Mouse (Mus musculus): Measurements from ENCODE around the gene Aqp3. TPM values are rescaled to one million over a fixed set of nuclear protein-coding genes. Genes with fewer than 3 reads are reported as not detected.

The Aqp3 gene
- polyA plus RNA-seq (2017; shearing (Covaris generic)): 10 to 100 TPM; 20.3 to 24.3 TPM

DNA sequence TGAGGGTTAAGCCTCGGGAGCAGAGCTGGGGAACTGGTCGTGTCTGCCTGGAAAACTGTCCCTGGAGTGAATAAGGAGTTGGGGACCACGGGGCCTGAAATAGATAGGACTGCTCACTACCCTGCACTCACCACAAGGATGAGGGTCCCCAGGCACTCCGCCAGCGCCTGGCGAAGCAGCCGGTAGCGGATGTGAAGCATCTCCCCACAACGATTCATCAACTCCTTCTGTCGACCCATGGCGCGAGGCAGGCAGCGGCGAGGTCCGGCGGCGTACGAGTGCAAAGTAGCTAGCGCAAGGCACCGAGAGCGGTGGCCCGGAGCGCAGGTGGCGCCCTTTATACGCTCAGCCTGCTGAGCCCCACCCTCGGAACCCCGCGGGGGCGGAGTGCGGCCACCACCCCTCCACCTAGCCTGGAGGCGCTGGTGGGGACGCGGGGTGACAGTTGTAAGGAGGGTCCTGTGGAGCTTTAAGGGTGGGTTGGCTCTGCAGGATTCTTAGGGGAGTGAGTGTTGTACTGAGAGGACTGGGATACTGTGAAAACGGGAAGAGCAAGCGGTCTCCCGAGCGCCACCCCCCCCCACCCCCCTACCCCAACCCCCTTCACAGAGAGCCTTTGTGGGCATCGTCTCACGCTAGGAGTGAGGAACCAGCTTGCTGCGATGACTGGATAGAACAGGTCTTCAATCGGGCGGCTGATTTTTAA lies at the start of gene Aqp3:
Gene Aqp3 (minus strand): TSS at position 313 of the 706 bp plus-strand sequence.

DNA sequence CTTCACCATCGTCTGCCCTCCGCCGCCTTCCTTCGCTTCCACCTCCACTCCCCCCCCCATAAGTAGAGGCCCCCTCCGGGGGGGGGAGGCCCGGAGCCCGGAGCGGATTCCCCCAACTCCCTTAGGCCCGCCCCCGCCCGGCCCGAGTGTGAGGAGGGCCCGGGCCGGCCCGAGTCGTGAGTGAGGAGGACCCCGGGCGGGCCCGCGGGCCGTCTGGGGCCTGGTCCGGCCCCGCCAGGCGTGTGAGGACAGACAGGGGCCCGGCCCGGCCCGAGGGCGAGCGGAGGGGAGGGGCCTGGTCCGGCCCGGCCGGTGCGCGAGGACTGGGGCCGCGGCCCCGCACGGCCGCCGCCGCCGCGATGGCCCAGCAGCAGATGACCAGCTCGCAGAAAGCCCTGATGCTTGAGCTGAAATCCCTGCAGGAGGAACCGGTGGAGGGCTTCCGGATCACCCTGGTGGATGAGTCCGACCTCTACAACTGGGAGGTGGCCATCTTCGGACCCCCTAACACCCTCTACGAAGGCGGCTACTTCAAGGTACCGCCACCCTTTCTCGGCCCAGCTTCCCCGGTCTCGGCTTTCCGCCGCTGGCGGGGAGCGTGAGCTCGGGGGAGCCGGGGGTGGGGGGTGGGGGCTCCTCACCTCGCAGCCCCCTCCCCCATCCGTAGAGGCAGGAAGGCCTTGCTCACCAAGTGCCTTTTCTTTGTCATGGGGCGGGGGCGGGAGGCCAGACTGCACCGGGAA lies 37.9 kb upstream of the Aqp3 start, which contains the start of gene Ube2r2:
Gene Ube2r2 (plus strand): TSS at position 33 of the 743 bp plus-strand sequence.

DNA sequence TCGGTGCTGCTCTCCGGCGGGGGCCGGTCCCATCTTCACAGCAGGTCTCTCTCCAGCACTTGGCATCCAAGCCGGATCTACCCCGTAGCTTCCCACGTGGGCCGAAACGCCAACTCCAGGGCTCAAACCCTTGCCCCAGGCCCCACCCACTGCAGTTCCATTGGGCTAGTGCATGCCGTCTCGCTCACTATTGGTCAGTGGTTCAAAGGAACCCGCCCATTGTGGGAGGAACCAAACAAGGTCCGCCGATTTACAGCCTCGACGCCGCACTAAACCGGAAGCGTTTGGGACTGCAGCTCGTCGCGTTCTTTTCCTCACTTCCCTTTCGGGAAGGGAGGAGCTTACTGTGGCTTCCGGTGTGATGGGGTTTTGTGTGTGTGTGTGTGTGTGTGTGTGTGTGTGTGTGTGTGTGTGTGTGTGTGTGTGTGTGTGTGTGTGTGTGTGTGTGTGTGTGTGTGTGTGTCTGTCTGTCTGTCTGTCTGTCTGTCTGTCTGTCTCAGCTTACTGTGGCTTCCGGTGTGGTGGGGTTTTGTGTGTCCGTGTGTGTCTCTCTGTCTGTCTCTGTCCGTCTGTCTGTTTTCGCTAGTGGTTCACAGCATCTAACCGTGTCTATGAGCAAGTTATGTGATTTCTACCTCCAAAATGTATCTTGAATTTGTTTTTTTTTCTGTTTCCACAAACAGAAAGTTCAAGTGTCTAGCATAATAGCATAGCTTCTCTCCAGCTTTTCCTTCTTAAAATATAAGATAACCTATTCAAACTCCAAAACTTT lies 26.4 kb upstream of the Aqp3 start, which contains the start of gene Nol6:
Gene Nol6 (minus strand): TSS at position 276 of the 772 bp plus-strand sequence.

DNA sequence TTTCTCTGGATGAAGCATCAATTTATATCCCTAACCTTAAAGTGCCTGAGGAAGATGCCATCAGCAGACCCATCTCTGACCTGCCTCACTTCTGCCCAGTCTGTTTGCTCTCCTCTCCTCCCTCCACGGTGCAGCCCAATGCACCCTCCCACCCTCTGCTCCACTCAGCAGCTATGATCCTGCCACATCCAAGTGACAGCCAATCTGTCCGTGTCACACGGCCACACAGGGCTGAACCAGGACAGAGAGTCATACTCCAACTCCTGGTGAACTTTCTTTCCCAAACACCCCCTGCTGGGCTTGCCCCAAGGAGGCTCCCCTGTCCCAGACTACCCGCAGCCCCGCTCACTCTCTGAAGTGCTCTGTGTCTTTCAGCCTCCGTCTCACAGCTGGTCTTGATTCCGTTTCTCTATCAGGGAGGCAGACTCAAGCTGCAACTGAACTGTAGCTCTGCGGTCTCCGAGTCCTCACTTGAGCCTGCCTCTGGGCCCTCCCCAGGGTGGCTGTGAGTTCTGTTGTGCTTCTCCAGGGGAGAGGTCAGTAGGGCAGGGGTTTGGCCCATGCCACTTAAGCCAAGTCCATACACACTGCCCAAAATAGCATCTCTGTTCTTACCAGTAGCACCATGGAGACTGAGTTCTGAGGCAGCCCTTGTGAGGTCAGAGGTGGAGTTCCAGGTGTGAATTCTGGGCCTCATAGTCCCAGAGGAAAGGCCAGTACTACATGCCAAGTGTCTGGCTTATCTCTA lies 50.3 kb downstream of the Aqp3 start, which contains the start of gene Aqp7:
Gene Aqp7 (minus strand): TSS at position 616 of the 748 bp plus-strand sequence.

Other genes with a start within 250 kb of the Aqp3 start
- gene B4galt1, start 244.2 kb downstream of the Aqp3 start, polyA plus RNA-seq (2017; shearing (Covaris generic)): 10 to 100 TPM; 66.2 to 73.3 TPM
- not detected for gene Spink4, start 178.1 kb downstream of the Aqp3 start, polyA plus RNA-seq (2017; shearing (Covaris generic))
- gene Bag1, start 149.9 kb downstream of the Aqp3 start, polyA plus RNA-seq (2017; shearing (Covaris generic)): 100 to 1,000 TPM; 233 to 240 TPM
- 10 to 100 TPM; 79.6 to 96.4 TPM for gene Chmp5, start 149.8 kb downstream of the Aqp3 start, polyA plus RNA-seq (2017; shearing (Covaris generic))
- 100 to 1,000 TPM in 1 of 2 experiments, 10 to 100 TPM in 1; 88.4 to 108 TPM for gene Nfx1, start 127.3 kb downstream of the Aqp3 start, polyA plus RNA-seq (2017; shearing (Covaris generic))
- gene Aqp7, start 50.0 kb downstream of the Aqp3 start, polyA plus RNA-seq (2017; shearing (Covaris generic)): not detected
- 10 to 100 TPM; 25.0 to 34.9 TPM for gene Nol6, start 26.3 kb upstream of the Aqp3 start, polyA plus RNA-seq (2017; shearing (Covaris generic))
- gene Ube2r2, start 37.6 kb upstream of the Aqp3 start, polyA plus RNA-seq (2017; shearing (Covaris generic)): 100 to 1,000 TPM; 147 to 160 TPM
- gene Ubap2, start 177.0 kb upstream of the Aqp3 start, polyA plus RNA-seq (2017; shearing (Covaris generic)): 10 to 100 TPM; 41.9 to 54.9 TPM
- 10 to 100 TPM; 44.8 to 83.0 TPM for gene Dcaf12, start 216.7 kb upstream of the Aqp3 start, polyA plus RNA-seq (2017; shearing (Covaris generic))

Measured in activated CD4-positive, CD25-positive, alpha-beta regulatory T cell (primary cell).